Mouse (Mus musculus) intestine, embryonic 14.5 days (tissue): Measurements from ENCODE around the gene Olfr410. TPM values are rescaled to one million over a fixed set of nuclear protein-coding genes. Genes with fewer than 3 reads are reported as not detected.
A peak's percentile ranks its signal among the peaks of the same experiment; 100 is the strongest.

Source experiments
- ATAC-seq: fragments of 200-750 bp; cut with Nextera tagmentation; replicated peaks from 2 replicates; pipeline ENCODE4 v1.8.0; 2017; ENCODE audit warnings: low read depth, moderate number of reproducible peaks, moderate TSS enrichment, moderate library complexity; ENCODE audit not compliant: low FRiP score, low TSS enrichment
- DNase-seq: peaks from one replicate; pipeline ENCODE4 v3.0.0-alpha.2; 2018; ENCODE audit warnings: low spot score
- H3K27ac ChIP-seq: fragments of 300-500 bp; sonication (generic); 2 replicates; pipeline ENCODE4 v1.5.1; 2014; ENCODE audit warnings: low read depth, mild to moderate bottlenecking, control low read depth
- H3K27me3 ChIP-seq: fragments of 300-500 bp; sonication (generic); replicated peaks from 2 replicates; pipeline ENCODE4 v1.6.1; 2014; ENCODE audit warnings: low read length, control low read depth; ENCODE audit not compliant: control insufficient read depth, insufficient read depth
- H3K36me3 ChIP-seq: fragments of 300-500 bp; sonication (generic); 2 replicates; pipeline ENCODE4 v1.6.1; 2014; ENCODE audit warnings: low read length, control low read depth; ENCODE audit not compliant: control insufficient read depth, insufficient read depth
- H3K4me1 ChIP-seq: fragments of 300-500 bp; sonication (generic); replicated peaks from 2 replicates; pipeline ENCODE4 v1.6.1; 2014; ENCODE audit warnings: low read length, control low read depth, mixed read lengths; ENCODE audit not compliant: control insufficient read depth, insufficient read depth
- H3K4me2 ChIP-seq: fragments of 300-500 bp; sonication (generic); 2 replicates; pipeline ENCODE4 v1.6.1; 2014; ENCODE audit warnings: low read length
- H3K4me3 ChIP-seq: fragments of 300-500 bp; sonication (generic); 2 replicates; pipeline ENCODE4 v1.5.1; 2014; ENCODE audit warnings: low read depth, low read length, control low read depth, mixed read lengths
- H3K9ac ChIP-seq: fragments of 300-500 bp; sonication (generic); 2 replicates; pipeline ENCODE4 v1.6.1; 2014; ENCODE audit warnings: mild to moderate bottlenecking, low read length
- H3K9me3 ChIP-seq: fragments of 300-500 bp; sonication (generic); 2 replicates; pipeline ENCODE4 v1.6.1; 2016; ENCODE audit warnings: low read length, control low read depth; ENCODE audit not compliant: control insufficient read depth
- WGBS: fragments of 180-500 bp; shearing (Covaris S2); extraction: QIAGEN DNeasy Blood & Tissue Kit; methylation state at CpG from one replicate; pipeline ENCODE4 v1.1.7; 2014; 5-methylcytosine and 5-hydroxymethylcytosine counted together
- polyA plus RNA-seq: library from polyadenylated mRNA; unstranded; fragments of >200 nt; fragmentation: Nextera tagmentation; extraction: Ambion mirVana; gene quantifications from 2 replicates; pipeline ENCODE4 v1.2.1, GENCODE M21; 2014

Gene Olfr410
- not detected in 2 replicates for polyA plus RNA-seq

DNA sequence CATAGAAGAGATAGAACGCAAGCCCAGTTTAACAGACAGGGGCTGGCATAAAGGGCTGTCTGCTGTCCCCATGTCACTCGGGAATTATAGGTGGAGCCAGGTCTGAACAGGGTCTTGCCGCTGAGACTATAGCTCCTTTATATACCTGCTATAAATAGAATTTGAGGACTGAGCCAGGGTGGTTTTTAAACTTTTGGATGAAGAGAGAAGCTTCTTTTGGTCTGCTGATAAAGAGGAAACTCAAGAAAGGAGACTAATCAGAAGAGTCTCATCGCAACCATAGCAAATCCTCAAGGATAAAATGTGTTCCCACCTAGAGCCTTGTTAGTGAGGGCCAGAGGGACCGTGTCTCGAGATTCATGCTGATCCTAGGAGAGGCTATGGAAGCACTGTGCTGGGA, at the start of gene Olfr410:
Gene Olfr410 (minus strand): TSS at position 101 of the 400 bp plus-strand sequence.
- 82% methylated on average over 6 of the region's 6 CpGs for WGBS
- H3K4me1 ChIP-seq = no peaks in the 10 kb centered on the region
- DNase-seq = no peak

DNA sequence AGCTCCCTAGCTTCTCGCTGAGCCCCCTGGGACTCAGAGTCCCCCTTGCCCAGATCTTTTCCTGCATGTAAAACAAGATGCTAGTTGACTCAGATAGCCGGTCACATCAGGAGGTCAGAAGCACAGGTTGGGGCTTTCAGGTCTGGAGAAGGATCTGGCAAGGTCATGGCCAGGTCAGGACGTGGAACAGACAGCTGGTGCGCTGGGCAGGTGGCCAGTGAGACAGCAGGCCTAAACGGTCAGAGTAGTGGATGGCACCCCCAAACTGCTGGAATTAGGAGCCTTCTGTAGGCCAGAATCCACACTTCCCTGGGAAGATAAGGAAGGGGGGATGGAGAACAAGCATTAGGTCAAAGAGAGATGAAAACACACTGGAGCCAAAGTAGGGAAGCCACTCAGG, 49.4 kb upstream of the Olfr410 start:
- no peaks in the 10 kb centered on the region for H3K4me1 ChIP-seq
- H3K9me3 ChIP-seq = no peaks in the 10 kb centered on the region
- H3K27ac ChIP-seq = no peak overlapping the region
- no peak overlapping the region for H3K9ac ChIP-seq
- DNase-seq (no peak), ATAC-seq (no peak)
- no peaks in the 10 kb centered on the region for H3K36me3 ChIP-seq
- no peak overlapping the region for H3K4me2 ChIP-seq
- H3K4me3 ChIP-seq = no peak overlapping the region
- WGBS = 72% methylated on average over 5 of the region's 5 CpGs
- H3K27me3 ChIP-seq = no peaks in the 10 kb centered on the region

More for the DNA sequence above, at the start of gene Olfr410:
- Histone ChIP-seq H3K9ac (no peak within 1 kb of the TSS), H3K9me3 (no peaks in the 10 kb centered on the region), H3K4me3 (no peak within 1 kb of the TSS), H3K27ac (no peak within 1 kb of the TSS), H3K27me3 (no peaks in the 10 kb centered on the region), H3K36me3 (no peaks in the 10 kb centered on the region), H3K4me2 (no peak within 1 kb of the TSS)
- ATAC-seq = no peak

DNA sequence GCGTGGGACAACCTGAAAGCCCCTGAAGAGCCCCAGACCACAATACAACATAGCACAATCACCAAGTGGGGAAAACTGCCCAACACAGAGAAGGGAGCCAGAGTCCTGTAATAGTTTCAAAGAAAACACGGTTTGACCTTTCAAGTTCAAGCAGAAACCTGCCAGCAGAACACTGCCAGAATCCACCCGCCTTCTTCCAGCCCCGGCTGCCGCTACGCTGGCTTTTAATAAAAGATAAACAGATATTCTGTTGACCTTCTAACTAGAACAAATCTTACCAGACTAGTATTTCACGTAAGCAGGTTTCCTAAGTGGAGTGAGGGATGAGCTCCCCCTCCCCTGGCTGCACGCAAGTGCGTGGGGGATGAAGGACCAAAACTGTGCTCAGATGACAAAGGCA, 47.8 kb upstream of the Olfr410 start:
- Histone ChIP-seq H3K36me3 (no peaks in the 10 kb centered on the region), H3K27ac (no peak overlapping the region), H3K9me3 (no peaks in the 10 kb centered on the region), H3K4me2 (no peak overlapping the region), H3K9ac (no peak overlapping the region), H3K27me3 (no peaks in the 10 kb centered on the region), H3K4me3 (no peak overlapping the region), H3K4me1 (no peaks in the 10 kb centered on the region)
- no peak for ATAC-seq
- 39% methylated on average over 9 of the region's 9 CpGs for WGBS
- DNase-seq = no peak

DNA sequence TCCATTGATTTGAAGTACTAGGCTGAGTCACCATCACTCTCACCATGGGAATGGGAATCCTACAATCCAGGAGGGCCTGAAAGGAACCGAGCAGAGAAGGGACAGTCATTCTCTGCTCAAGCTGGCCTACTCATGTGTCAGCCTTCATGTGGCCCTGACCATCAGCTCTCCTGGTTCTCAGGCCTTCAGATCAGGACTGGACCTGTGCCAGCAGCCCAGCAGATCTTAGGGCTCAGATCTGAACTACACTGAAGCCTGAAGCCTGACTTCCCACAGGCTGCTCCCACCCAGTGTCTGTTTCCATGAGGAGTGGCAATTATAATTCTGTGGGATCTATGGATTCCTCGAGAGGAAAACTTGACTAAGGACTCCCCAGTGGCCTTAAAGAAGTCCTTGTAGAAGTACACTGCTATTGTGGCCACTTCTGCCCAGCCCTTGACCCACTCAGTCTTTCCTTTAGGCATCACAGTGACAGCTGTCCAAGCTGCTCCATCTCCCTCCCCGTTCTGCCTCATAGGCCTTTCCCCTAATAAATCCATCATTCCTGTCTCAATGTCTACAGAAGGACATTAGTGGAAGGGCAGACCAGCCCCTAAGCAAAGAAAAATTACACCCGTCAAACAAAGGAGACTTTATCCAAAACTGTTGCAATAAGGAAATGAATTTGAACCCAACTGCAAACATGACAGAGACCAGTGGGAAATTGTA, 41.5 kb upstream of the Olfr410 start:
- H3K9ac ChIP-seq = no peak overlapping the region
- no peaks in the 10 kb centered on the region for H3K27me3 ChIP-seq
- no peaks in the 10 kb centered on the region for H3K36me3 ChIP-seq
- no peaks in the 10 kb centered on the region for H3K9me3 ChIP-seq
- ATAC-seq (peak; percentile 68; the same call in 1 of the 2 replicates), DNase-seq (peak; percentile 48)
- H3K27ac ChIP-seq = no peak overlapping the region
- WGBS = 52% methylated on average over 4 of the region's 4 CpGs
- H3K4me2 ChIP-seq = no peak overlapping the region
- H3K4me3 ChIP-seq = no peak overlapping the region
- H3K4me1 ChIP-seq = no peaks in the 10 kb centered on the region; the same call in 1 of the 2 replicates

DNA sequence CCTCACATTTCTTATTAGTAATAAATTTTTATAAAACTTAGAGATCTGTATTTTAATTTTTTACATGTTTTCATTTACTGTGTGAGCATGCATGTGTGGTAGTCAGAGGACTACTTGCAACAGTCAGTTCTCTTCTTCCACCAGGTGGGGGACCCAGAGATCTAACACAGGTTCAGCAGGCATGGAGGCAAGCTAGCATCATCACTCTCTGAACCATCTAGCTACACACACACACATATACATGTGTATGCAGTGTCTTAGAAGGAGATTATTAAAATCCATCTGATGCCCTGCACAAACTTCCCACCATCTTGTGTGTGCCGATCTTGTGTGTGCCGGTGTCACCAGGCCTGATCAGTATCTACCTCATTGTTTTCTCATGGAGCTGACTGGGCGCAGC, 39.0 kb upstream of the Olfr410 start:
- WGBS = 79% methylated on average over 3 of the region's 3 CpGs
- no peaks in the 10 kb centered on the region for H3K27me3 ChIP-seq
- H3K27ac ChIP-seq = no peak overlapping the region
- H3K36me3 ChIP-seq = no peaks in the 10 kb centered on the region
- no peaks in the 10 kb centered on the region for H3K9me3 ChIP-seq
- H3K9ac ChIP-seq = no peak overlapping the region
- no peak overlapping the region for H3K4me3 ChIP-seq
- ATAC-seq (peak; percentile 63), DNase-seq (no peak)
- H3K4me2 ChIP-seq = no peak overlapping the region
- no peaks in the 10 kb centered on the region; the same call in 1 of the 2 replicates for H3K4me1 ChIP-seq

DNA sequence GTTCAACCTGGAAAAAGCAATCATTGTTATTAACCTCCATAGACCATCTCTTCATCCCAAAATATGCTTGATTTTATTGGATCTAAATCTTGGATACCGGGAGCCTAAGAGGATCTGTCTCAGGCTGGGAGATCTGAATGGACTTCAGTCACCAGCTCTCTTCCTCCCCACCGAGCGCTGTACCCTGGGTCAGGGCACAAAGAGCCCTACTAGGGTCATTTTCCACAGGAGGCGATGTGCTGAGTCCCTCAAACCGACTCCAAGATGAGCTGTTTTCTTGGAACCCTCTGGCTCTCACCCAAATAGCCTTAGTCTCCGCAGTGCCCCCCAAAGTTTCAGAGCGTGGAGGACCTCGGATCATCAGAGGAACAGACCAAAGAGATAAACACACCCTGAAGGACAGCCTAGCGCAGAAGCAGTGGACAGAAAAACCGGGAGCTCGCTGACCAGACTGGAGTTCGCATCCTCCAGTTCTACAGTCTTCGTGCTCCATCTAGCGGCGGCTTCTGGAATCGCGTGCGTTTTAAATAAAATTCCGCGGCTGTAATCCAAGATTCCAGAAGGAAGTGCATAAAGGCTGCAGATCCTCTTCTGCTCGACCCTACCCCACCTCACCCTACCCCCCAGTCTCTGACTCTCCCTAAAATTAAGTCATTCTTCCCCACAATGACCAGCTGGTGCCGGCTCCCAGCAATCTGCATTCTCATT, 33.7 kb upstream of the Olfr410 start:
- Histone ChIP-seq H3K4me3 (no peak overlapping the region), H3K4me2 (no peak overlapping the region), H3K36me3 (no peaks in the 10 kb centered on the region), H3K9ac (no peak overlapping the region), H3K9me3 (no peaks in the 10 kb centered on the region), H3K4me1 (no peaks in the 10 kb centered on the region), H3K27ac (no peak overlapping the region), H3K27me3 (peaks cover 9% of the 10 kb centered on the region; the same call in 1 of the 2 replicates)
- DNase-seq (peak; percentile 96), ATAC-seq (peak; percentile 53; the same call in 1 of the 2 replicates)
- 13% methylated on average over 22 of the region's 22 CpGs for WGBS

DNA sequence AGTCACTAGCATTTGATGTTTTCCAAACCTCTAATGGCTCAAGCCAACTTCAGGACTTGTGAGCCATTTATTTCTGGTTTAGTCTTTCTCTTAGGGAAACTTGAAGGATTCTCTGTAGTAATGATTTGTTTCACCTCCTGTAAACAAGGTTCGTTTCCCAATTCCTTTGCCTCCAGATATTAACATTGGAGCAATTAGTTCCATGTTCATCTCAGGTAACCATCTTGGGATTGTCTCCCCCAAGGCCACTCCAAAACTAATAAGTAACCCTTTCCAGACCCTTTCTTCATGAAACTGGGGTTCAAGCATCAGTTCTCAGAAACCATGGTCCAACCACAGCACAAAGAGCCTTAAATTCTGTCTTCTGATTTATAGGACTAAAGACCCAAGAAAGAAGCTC, 23.9 kb upstream of the Olfr410 start, which contains the start of gene Olfr412:
Gene Olfr412 (plus strand): TSS at position 301 of the 400 bp plus-strand sequence.
- DNase-seq (no peak), ATAC-seq (no peak)
- 67% methylated on average over 1 of the region's 1 CpGs for WGBS
- H3K4me2 ChIP-seq = no peak within 1 kb of the TSS
- no peaks in the 10 kb centered on the region for H3K9me3 ChIP-seq
- H3K9ac ChIP-seq = no peak within 1 kb of the TSS
- no peaks in the 10 kb centered on the region for H3K36me3 ChIP-seq
- H3K4me1 ChIP-seq = no peaks in the 10 kb centered on the region
- H3K27ac ChIP-seq = no peak within 1 kb of the TSS
- H3K27me3 ChIP-seq = no peaks in the 10 kb centered on the region
- no peak within 1 kb of the TSS for H3K4me3 ChIP-seq

DNA sequence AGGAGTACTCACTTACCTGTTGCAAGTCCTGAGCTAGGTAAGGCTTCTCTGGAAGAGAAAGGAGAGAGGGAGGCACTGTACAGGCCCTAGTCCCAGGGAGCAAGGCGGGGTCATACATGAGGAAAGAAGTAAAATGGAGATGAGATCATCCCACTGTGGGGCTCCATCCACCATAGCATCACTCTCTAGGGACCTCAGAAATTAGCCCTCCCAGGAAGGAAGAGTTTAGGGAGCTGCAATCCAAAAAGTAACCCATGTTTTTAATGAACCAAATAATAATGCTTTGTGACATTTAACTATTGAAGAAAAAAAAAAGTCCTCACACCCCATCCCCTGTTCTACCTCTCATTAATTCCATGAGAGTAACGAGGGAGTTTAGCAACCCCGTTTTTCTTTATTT, 14.7 kb upstream of the Olfr410 start, which contains the start of gene Olfr411:
Gene Olfr411 (minus strand): TSS at position 101 of the 400 bp plus-strand sequence.
- no peaks in the 10 kb centered on the region for H3K27me3 ChIP-seq
- no peak within 1 kb of the TSS for H3K9ac ChIP-seq
- no peak within 1 kb of the TSS for H3K4me3 ChIP-seq
- DNase-seq (no peak), ATAC-seq (no peak)
- no peaks in the 10 kb centered on the region for H3K36me3 ChIP-seq
- WGBS = 85% methylated on average over 3 of the region's 3 CpGs
- no peaks in the 10 kb centered on the region for H3K4me1 ChIP-seq
- no peak within 1 kb of the TSS for H3K27ac ChIP-seq
- no peak within 1 kb of the TSS for H3K4me2 ChIP-seq
- no peaks in the 10 kb centered on the region for H3K9me3 ChIP-seq
